Mouse (Mus musculus): ENCODE measurements at regions not wholly inside any gene's neighbourhood (a gene's known extent, or its start where the extent isn't known, plus 50 kb on each side); places are given as distances from the start of the nearest gene placed in this dataset.

DNA sequence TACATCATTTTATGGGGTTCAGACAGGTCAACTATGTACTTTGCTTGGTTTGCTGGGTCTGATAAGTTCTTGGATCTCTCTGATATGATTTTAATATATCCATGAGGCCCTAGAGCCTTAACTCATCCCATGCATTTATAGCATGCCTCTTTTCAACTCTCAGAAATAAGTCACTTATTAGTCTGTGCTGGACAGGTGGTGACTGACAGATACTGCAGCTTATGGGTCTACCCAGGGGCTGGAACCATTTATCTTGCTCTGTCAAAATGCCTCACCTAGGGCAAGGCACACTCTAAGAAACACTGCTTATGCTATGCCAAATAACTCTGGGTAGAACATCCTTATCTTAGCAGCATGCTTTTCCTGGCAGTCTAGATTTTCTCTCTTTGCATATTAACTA lies 225.6 kb downstream of the Mbnl1 start:
- no peak for DNase-seq

DNA sequence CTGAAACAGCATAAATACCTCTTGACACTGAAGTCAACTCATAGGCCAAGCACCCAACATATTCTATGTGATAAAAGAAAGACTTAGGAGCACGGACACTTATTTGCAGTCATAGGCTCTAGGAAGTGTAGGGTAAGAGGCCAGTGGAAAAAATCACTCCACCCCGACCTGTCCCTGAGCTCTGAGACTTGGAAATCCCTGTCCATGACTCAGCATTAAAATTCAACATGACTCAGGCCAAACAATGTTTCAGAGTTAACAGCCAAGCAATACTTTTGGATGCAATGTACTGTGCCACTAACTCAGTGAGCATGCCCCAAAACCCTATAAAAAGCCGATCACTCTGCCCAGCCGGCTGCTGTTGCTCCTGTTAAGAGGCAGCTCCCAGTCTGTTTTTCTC lies 234.5 kb downstream of the Mbnl1 start:
- DNase-seq = no peak

DNA sequence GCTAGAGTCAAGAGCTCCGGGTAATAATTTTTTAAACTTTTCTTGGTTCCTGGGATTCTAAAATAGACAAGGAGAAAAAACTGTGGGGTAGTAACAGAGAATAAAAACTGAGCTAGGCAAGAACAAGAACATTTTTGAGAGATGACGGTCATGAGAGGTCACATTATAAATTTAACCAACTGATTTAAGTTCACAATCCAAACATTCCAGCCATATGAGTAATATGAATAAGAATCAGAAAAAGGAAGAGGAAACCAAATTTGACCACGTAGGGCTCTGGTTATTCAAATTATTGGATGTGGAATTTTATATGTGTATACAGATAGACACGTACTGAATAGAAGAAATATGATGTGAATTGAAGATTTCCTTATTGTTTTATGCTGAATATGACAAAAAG lies 240.3 kb downstream of the Mbnl1 start:
- DNase-seq = no peak

DNA sequence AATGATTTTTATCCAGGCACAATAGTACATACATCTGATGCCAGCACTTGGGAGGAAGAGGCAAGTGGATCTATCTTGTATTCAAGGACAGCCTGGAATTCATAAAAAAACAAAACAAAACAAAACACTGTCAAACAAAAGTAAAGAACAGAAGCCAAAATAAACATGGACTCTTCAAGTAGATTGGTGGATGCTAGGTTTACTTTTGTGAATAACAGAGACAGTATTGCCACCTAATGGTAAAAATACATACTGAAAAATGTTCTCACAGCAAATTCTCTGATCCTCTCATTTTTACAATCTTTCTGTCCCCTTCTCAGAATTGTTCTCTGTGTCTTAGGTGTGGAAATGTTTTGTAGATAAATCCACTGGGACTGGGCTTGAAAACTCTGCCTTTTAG lies 247.7 kb downstream of the Mbnl1 start:
- DNase-seq = no peak

DNA sequence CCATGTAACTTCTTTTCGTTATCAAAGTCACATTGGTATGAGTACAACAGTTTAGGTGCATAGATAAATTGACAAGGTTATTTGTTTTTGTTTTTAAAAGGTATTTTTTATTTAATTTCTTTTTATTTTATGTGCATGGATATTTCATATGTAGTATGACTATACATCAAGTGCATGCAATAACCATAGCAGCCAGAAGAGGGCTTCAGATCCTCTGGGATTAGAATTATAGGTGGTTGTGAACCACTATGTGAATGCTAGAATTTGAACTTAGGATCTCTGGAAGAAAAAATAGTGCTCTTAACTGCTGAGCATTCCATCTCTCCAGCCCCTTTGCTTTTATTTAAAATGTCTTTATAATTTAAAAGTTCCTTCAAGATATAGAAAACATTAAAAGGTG lies 258.7 kb downstream of the Mbnl1 start:
- DNase-seq = peak in 1 of 2 experiments; percentile 27

DNA sequence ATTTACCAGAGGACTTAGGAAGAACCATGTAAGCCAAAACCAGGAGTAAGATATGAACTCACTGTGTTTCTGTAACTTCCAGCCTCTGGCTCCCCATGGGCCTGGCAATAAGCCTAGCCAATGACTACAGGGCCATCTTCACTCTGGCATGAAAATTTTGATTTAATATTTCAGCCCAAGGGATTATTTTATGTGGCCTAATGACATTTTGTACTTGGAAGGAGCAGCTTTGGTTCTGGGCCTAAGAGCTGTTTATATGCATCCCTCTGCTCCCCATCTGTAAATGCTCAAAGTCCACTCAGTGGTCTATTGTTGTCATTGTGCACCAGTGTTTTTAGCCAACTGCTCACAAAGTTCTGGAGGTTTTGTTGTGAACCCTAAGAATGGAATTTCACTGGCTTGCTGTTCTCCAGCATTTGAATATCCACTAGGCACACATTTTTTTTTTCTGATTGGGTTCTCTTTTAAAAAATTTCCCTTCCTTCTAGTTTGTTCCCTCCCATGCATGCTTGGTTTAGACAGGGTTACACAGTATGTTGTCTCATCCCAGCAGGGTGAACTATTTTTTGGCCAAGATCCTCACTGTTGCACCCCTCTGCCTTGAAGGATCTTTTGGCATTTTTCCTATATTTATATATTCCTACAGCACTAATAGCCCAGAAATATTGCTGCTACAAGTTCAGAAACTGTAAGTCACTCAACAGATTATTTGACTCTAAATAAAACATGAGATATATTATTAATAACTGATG lies 261.9 kb upstream of the P2ry1 start:
- DNase-seq = peak; percentile 33 to 63

DNA sequence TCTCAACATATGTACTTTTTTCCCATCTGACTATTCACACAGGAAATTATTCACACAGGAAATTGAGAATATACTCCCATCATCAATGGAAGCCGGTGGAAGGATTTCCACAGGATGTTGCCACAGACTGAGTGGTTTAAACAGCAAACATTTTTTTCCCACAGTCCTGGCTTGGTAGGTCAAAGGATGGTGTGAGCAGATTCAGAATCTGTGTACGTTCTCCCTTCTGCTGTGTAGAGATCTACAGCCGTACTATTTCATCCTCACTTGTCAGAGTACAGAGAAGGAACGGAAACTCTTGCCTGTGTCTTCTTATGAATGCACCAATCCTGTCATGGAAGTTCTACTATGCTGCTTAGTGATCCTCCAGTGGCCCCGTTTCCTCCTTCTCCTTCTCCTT lies 261.2 kb upstream of the P2ry1 start:
- DNase-seq = no peak

DNA sequence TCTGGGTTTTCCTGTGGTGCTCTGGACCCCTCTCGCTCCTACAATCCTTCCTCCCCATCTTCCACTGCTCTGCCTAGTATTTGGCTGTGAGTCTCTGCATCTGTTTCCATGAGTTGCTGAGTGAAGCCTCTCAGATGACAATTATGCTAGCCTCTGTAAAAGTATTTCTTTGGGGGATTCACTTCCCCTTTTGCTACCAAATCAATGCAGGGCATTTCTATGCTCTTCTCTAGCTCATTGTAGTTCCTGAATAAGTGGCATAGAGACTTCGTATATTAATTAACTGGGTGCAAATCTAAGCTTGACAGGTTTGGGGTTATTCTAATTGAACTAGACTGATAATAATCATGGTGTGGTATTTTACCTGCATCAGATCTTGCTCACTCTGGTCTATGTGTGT lies 260.4 kb upstream of the P2ry1 start:
- DNase-seq = no peak

DNA sequence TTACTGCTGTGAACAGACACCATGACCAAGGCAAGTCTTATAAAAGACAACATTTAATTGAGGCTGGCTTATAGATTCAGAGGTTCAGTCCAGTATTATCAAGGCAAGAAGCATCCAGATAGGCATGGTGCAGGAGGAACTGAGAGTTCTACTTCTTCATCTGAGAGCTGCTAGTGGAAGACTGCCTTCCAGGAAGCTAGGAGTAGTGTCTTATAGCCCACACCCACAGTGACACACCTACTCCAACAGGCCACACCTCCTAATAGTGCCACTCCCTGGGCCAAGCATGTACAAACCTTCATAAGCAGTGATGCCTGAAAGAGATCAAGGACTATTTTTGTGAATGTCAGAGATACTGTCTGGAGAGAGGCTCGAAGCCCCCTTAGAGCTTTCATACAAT lies 257.5 kb upstream of the P2ry1 start:
- DNase-seq = no peak

DNA sequence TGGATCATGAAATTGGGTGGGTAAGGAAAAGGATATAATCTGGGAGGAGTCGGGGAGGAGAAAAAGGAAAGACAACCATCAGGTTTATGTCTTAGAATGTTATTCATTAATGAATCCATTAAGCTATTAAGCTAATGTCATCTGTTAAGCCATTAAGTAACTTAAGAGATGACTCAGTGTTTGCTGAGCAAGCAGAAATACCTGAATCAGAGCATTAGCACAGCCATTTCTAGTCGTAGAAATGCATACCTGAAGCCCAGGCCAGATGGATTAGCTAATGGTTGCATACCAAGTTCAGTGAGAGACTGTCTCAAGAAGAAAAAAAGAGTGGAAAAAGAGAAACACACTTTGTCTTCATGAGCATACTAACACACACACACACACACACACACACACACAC lies 244.0 kb upstream of the P2ry1 start:
- no peak for DNase-seq

DNA sequence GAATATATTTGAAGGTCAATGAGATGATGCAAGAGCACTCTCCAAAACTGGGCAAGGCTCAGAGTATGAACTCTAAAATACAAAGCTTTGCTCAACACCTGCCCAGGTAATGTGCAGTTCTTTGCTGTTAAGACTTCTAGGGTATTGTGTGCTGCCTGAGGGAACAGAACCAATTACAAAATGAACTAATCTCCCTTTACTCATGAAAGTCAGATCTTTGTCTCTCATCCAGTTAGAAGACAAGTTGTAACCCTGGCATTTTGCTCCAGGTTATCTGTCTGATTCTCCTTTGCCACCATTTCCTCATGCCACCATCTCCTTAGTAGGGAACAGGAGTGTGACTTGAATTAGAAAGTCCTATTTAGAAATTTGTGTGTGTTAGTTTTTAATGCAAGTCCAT lies 243.5 kb upstream of the P2ry1 start:
- DNase-seq = no peak

DNA sequence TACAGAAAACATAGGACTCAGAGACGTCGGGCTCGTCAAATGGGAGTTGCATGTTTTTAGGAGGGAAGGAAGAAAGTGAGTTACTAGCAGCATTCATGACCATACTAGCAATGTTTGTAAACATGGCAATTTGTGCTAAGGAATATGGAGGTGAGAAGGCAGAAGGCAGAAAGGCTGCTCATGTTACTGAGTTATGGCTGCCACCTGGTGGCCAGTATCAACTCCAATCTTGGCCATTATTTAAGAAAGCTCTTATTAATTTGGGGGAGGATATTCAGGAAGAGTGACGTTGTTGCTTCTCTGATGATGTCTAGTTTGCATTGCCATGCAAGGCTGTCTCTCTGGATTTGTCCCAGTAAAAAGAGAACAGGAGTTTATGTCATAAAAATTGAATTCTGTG lies 239.7 kb upstream of the P2ry1 start:
- DNase-seq = peak; percentile 56 to 79

DNA sequence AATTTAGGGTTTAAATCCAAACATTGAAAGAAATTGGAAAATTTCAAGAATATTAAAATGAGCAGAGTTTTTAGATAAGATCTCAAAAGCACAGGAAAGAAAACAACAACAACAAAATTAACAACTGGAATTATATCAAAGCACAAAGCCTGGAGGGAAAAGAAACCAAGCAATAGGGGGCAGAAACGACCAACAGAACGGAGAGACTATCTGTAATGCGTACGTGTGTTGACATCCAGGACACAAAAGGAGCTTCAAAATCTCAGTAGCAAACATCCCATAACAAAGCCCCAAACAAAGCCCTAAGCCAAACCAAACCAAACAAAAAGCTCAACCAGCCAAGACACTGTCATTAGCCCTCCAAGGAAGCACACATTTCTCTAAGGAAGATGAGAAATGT lies 237.5 kb upstream of the P2ry1 start:
- DNase-seq = no peak

DNA sequence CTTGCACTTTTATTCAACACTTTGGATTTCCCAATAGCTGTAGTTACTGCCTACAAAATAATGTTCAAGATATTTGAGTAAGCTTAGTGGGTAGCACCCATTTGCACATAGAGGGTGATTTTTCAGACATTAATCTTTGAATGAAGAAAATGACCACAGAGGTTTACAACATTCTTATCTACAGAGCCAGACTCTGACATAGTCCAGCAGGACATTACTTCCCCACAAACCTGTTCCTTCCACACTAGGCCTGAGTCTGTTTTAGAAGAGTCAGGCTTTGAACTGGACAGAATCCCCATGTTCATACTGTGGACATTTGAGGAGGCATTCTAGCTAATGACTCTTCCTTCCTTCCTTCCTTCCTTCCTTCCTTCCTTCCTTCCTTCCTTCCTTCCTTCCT lies 233.6 kb upstream of the P2ry1 start:
- DNase-seq = no peak

DNA sequence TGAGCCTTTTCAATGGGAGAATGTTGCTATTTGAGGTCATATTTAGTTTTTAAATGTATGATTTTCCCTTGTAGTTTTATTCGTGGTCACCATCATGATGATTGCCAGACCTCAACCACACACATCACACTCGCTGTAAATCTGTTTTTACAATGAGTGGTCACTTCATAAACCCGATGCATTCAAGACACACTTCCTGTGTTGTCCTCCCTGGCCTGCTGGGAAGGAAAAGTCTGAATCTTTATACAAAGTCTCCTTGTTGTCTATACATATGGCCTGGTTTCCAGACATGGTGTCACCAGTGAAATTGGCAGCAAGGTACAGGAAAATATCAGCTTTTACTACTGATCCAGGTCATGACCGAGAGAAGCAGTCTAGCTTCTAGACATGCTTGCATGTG lies 230.7 kb upstream of the P2ry1 start:
- no peak for DNase-seq

DNA sequence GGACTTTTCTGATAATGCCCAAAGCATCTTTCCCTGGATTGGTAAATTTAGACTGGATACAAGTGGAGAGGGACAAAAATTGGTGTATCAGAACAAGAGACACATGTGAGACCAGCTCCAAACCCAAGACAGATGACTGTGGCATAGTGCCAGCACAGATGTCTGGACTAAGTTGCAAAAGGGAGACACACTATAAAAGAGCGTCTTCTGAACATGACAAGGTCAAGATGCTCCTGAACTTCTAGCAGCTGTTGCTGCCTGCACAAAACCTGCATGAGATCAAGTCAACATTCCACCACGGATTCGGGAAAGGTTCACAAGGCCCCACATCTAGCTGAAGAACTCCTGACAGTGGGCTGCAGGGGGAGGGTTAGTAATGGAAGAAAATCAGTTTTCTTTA lies 229.2 kb upstream of the P2ry1 start:
- no peak for DNase-seq

DNA sequence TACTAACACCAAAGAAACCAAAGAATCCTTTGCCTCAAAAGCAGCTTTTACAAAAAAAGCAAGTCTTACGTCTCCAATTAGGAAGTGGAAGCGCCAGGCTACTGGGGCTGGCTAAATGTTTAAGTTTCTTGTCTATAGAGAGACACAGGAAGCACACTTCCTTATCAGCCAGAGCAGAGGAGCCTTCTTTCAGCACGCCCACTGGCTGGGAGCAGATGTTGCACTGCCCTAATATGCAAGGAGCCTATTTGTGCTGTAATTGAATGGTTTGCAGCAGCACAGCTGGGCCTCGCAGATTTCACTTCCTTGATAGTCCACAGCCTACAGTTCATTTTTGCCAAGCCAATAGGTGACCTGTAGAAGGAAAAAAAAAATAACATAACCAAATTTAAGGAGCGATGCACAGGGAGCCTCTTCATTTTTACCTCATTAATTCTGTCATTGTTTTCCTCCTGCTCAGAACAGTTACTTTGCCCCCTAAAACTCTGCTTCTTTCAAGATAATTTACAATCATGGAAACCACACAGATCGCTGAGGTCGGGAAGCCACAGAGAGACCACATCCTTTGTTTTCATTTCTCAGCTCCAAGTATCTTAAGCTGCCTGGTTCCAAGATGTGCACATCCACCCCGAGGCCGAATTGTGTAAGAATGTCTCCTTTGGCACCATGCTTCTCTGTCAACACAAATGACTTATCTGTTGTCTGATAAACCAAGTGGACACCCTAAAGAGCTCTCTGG lies 217.3 kb upstream of the P2ry1 start:
- peak; percentile 30 to 35 for DNase-seq

DNA sequence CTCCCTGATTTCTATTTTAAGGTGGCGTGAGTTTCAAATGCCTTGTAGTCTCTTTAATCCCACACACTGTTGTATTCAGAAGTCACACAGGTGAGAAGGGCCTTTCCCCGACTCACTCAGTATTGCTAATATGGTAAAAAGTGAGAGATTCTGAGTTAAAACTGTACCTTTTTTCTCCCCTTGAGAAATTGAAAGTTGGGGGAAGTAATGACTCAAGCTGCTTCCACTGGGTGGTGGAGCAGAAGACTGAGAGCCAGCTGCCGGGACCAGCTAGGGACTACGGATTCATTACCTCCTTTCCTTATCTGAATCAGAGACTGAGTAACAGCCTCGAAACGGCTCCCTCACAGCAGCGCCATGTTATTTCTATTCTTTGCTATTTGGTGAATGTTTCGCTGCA lies 214.6 kb upstream of the P2ry1 start:
- DNase-seq = no peak

DNA sequence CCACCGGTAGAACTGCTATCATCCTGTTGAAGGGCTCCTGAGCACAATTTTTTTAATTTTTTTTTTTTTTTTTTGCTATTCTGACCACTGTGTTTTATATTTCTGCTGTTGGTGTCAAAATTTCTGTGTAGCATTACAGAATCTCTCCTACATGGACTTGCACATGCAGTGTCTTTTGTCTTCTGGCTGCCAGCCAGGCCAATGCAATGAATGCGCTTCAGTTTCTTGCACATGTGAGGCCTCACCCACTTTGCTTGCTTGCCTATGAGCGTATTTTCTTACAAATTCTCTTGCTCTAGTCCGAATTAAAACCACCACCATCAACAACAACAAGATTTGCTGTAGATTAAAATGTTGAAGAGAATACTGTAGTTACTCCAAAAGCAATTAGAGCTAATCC lies 213.2 kb upstream of the P2ry1 start:
- DNase-seq = no peak

DNA sequence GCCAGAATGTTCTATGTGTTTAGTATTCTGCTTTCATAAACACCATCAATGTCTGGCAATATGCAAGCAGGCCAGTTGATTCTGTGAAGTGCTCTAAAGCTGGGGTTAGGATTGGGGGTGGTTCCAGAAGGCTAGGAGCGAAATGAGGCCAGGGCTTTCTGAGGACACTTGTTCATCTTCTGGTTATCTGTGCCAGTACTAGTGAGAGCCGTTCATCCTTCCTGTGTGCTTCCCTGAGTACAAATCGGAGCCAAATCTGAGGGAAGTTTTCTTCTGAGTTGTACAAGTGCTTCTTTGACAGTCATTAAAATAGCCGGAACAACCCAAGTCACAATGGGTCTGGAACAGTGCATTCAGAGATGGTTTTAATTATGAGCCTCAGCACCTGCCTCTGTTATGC lies 210.4 kb upstream of the P2ry1 start:
- DNase-seq = no peak

DNA sequence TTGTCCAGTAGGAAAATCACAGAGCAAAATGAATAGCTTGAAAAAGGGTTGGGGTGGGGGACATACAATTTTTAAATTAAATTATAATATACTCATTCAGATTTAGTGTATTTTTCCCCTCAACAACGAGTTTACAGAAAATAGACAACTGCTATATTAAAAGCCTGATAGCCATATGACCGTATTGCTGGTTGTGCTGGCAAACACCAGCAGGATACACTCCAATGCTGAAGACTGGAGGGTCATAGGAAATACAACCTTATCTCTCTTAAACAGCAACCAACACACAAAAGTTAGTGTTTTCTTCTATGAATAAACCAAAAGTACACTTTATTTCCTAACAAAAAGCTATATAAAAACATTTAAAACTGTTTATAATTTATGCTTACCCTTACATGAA lies 206.4 kb upstream of the P2ry1 start:
- DNase-seq = no peak

DNA sequence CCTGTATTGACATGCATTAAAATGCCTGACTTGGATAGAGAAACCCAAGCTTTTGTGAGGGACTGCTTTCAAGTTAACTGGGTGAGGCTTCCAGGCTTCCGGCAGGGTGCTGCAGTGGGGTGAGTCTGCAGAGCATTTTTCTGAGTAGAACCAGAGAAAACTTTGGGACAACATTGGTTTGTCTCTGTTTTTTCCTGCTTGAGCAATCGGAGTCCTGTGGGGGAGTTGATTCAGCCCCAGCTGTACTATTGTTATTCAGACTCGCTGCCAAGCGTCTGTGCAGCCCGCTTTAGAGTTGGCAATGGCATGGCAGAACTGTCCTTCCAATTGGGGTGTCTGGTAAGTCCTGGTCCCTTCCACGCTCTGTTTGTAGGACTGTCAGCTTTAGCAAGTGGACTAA lies 204.8 kb upstream of the P2ry1 start:
- DNase-seq = no peak

DNA sequence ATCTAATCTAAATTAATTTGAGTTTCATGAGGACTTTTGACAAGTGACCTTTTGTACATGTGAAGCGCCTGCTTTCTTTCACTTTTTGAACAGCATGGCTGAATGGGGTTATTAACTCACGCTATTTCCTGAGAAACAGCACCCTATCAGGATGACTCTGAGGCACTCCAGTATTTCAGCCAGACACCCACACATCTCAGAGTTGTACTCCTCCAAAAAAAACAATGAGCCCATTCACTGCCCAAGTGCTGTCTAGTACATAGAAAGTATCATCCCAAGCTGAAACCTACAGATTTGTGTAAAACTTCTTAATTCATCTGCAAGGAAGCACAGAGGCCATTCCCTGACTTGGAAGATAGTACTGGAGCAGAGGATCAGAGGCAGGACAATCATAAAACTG lies 204.1 kb upstream of the P2ry1 start:
- no peak for DNase-seq

DNA sequence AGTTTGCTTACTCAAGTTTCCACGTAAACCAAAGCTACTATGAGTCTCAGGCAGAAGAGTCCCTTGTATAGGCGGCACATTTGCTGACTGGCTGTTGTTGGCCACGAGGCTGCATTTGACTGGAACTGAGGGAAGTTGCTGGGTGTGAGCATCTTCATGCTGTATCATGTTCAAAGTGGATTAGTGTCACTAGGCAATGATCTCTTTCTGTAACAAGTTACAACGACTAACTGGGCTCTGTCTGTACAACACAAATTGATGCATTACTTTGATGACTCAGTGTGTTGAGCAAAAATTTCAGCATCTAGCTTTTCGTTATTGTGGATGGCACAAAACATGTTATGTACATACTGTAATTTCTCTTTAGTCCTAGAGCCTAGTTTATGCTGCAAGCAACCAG lies 203.7 kb upstream of the P2ry1 start:
- no peak for DNase-seq
